Mouse (Mus musculus): ENCODE results near the gene Gm42421. TPM values are rescaled to one million over a fixed set of nuclear protein-coding genes. Genes with fewer than 3 reads are reported as not detected.

Gm42421 gene
- polyA plus RNA-seq, 1 experiment from 2014 or later, result 0.79 TPM

- peak overlapping the region; percentile 77; the same call in 1 of the 2 replicates for H3K27ac ChIP-seq (ENCODE audit: low read depth, low read length)
- WGBS, result 3% methylated on average over 9 of the region's 9 CpGs
Measured at GRCm38 (mm10) chr5:143908926-143909325, 19.0 kb upstream of the Gm42421 start.

GRCm38 (mm10) chr5:143909417-143910400, 18.3 kb upstream of the Gm42421 start, which contains the start of the genes Aimp2 and Pms2:
Aimp2 (minus strand) TSS chr5:143909847.
Pms2 (plus strand) TSS chr5:143909964.
- no peaks in the 10 kb centered on the region for H3K9me3 ChIP-seq (ENCODE audit: control insufficient read depth, low read length)
- peak within 1 kb of the TSS; percentile 70 for H3K4me3 ChIP-seq (ENCODE audit: low read depth, low read length)
- peak within 1 kb of the TSS; percentile 52 for H3K4me2 ChIP-seq (replicated peaks; ENCODE audit: low read depth, low read length)
- ATAC-seq (ENCODE audit: low FRiP score) (peak; percentile 100), DNase-seq (ENCODE audit: low spot score) (peak; percentile 96)
- H3K4me1 ChIP-seq (replicated peaks; ENCODE audit: control insufficient read depth, insufficient read depth, low read length), result 0 out of 2 replicates have a peak, but pooled peaks cover 4% of the 10 kb centered on the region
- WGBS, result under 1% methylated on average over 70 of the region's 70 CpGs
- peak within 1 kb of the TSS; percentile 64 for H3K9ac ChIP-seq (ENCODE audit: low read depth, low read length)
- H3K36me3 ChIP-seq (ENCODE audit: control insufficient read depth, insufficient read depth, low read length), result no peaks in the 10 kb centered on the region
- no peaks in the 10 kb centered on the region for H3K27me3 ChIP-seq (ENCODE audit: control insufficient read depth, insufficient read depth, low read length)
- H3K27ac ChIP-seq (ENCODE audit: low read depth, low read length), result peak within 1 kb of the TSS; percentile 77

More at GRCm38 (mm10) chr5:143908926-143909325, 19.0 kb upstream of the Gm42421 start:
- Histone ChIP-seq H3K4me2 (replicated peaks; ENCODE audit: low read depth, low read length) (peak overlapping the region; percentile 52), H3K4me1 (replicated peaks; ENCODE audit: control insufficient read depth, insufficient read depth, low read length) (0 out of 2 replicates have a peak, but pooled peaks cover 4% of the 10 kb centered on the region), H3K9ac (ENCODE audit: low read depth, low read length) (peak overlapping the region; percentile 64), H3K9me3 (ENCODE audit: control insufficient read depth, low read length) (no peaks in the 10 kb centered on the region), H3K36me3 (ENCODE audit: control insufficient read depth, insufficient read depth, low read length) (no peaks in the 10 kb centered on the region), H3K27me3 (ENCODE audit: control insufficient read depth, insufficient read depth, low read length) (no peaks in the 10 kb centered on the region), H3K4me3 (ENCODE audit: low read depth, low read length) (peak overlapping the region; percentile 70)
- ATAC-seq (ENCODE audit: low FRiP score), result no peak
- no peak for DNase-seq (ENCODE audit: low spot score)

- Histone ChIP-seq H3K27me3 (ENCODE audit: control insufficient read depth, insufficient read depth, low read length) (no peaks in the 10 kb centered on the region), H3K36me3 (ENCODE audit: control insufficient read depth, insufficient read depth, low read length) (0 out of 2 replicates have a peak, but pooled peaks cover 3% of the 10 kb centered on the region), H3K9ac (ENCODE audit: low read depth, low read length) (no peak overlapping the region), H3K9me3 (ENCODE audit: control insufficient read depth, low read length) (no peaks in the 10 kb centered on the region), H3K27ac (ENCODE audit: low read depth, low read length) (no peak overlapping the region), H3K4me1 (replicated peaks; ENCODE audit: control insufficient read depth, insufficient read depth, low read length) (no peaks in the 10 kb centered on the region), H3K4me2 (replicated peaks; ENCODE audit: low read depth, low read length) (no peak overlapping the region), H3K4me3 (ENCODE audit: low read depth, low read length) (no peak overlapping the region)
- 95% methylated on average over 9 of the region's 9 CpGs for WGBS
- DNase-seq (ENCODE audit: low spot score) (no peak), ATAC-seq (ENCODE audit: low FRiP score) (no peak)
Measured at GRCm38 (mm10) chr5:143916221-143916620, 11.8 kb upstream of the Gm42421 start.

GRCm38 (mm10) chr5:143917418-143917817, 10.6 kb upstream of the Gm42421 start:
- ATAC-seq (ENCODE audit: low FRiP score) (no peak), DNase-seq (ENCODE audit: low spot score) (peak; percentile 52)
- H3K9ac ChIP-seq (ENCODE audit: low read depth, low read length), result no peak overlapping the region
- H3K4me3 ChIP-seq (ENCODE audit: low read depth, low read length), result no peak overlapping the region
- H3K27me3 ChIP-seq (ENCODE audit: control insufficient read depth, insufficient read depth, low read length), result no peaks in the 10 kb centered on the region
- WGBS, result 57% methylated on average over 5 of the region's 5 CpGs
- H3K27ac ChIP-seq (ENCODE audit: low read depth, low read length), result no peak overlapping the region
- 0 out of 2 replicates have a peak, but pooled peaks cover 3% of the 10 kb centered on the region for H3K36me3 ChIP-seq (ENCODE audit: control insufficient read depth, insufficient read depth, low read length)
- H3K4me2 ChIP-seq (replicated peaks; ENCODE audit: low read depth, low read length), result no peak overlapping the region
- no peaks in the 10 kb centered on the region for H3K9me3 ChIP-seq (ENCODE audit: control insufficient read depth, low read length)
- no peaks in the 10 kb centered on the region for H3K4me1 ChIP-seq (replicated peaks; ENCODE audit: control insufficient read depth, insufficient read depth, low read length)

GRCm38 (mm10) chr5:143918120-143918519, 9.9 kb upstream of the Gm42421 start:
- Histone ChIP-seq H3K4me1 (replicated peaks; ENCODE audit: control insufficient read depth, insufficient read depth, low read length) (no peaks in the 10 kb centered on the region), H3K27me3 (ENCODE audit: control insufficient read depth, insufficient read depth, low read length) (no peaks in the 10 kb centered on the region), H3K4me2 (replicated peaks; ENCODE audit: low read depth, low read length) (no peak overlapping the region), H3K36me3 (ENCODE audit: control insufficient read depth, insufficient read depth, low read length) (0 out of 2 replicates have a peak, but pooled peaks cover 3% of the 10 kb centered on the region), H3K9ac (ENCODE audit: low read depth, low read length) (no peak overlapping the region), H3K4me3 (ENCODE audit: low read depth, low read length) (no peak overlapping the region), H3K27ac (ENCODE audit: low read depth, low read length) (no peak overlapping the region), H3K9me3 (ENCODE audit: control insufficient read depth, low read length) (no peaks in the 10 kb centered on the region)
- 98% methylated on average over 3 of the region's 3 CpGs for WGBS
- no peak for ATAC-seq (ENCODE audit: low FRiP score)
- no peak for DNase-seq (ENCODE audit: low spot score)

- H3K4me2 ChIP-seq (replicated peaks; ENCODE audit: low read depth, low read length), result no peak overlapping the region
- H3K9ac ChIP-seq (ENCODE audit: low read depth, low read length), result no peak overlapping the region
- no peaks in the 10 kb centered on the region for H3K9me3 ChIP-seq (ENCODE audit: control insufficient read depth, low read length)
- H3K4me3 ChIP-seq (ENCODE audit: low read depth, low read length), result no peak overlapping the region
- no peak for DNase-seq (ENCODE audit: low spot score)
- no peaks in the 10 kb centered on the region for H3K27me3 ChIP-seq (ENCODE audit: control insufficient read depth, insufficient read depth, low read length)
- ATAC-seq (ENCODE audit: low FRiP score), result no peak
- H3K27ac ChIP-seq (ENCODE audit: low read depth, low read length), result no peak overlapping the region
- 94% methylated on average over 6 of the region's 6 CpGs for WGBS
- H3K4me1 ChIP-seq (replicated peaks; ENCODE audit: control insufficient read depth, insufficient read depth, low read length), result no peaks in the 10 kb centered on the region
- peaks cover 8% of the 10 kb centered on the region; the same call in 1 of the 2 replicates for H3K36me3 ChIP-seq (ENCODE audit: control insufficient read depth, insufficient read depth, low read length)
Measured at GRCm38 (mm10) chr5:143924781-143925452, 3.1 kb upstream of the Gm42421 start.

GRCm38 (mm10) chr5:143929291-143929690, 1.3 kb downstream of the Gm42421 start:
- Histone ChIP-seq H3K4me3 (ENCODE audit: low read depth, low read length) (no peak overlapping the region), H3K36me3 (ENCODE audit: control insufficient read depth, insufficient read depth, low read length) (peaks cover 9% of the 10 kb centered on the region; the same call in 1 of the 2 replicates), H3K4me2 (replicated peaks; ENCODE audit: low read depth, low read length) (no peak overlapping the region), H3K9ac (ENCODE audit: low read depth, low read length) (no peak overlapping the region), H3K27ac (ENCODE audit: low read depth, low read length) (no peak overlapping the region), H3K27me3 (ENCODE audit: control insufficient read depth, insufficient read depth, low read length) (no peaks in the 10 kb centered on the region), H3K4me1 (replicated peaks; ENCODE audit: control insufficient read depth, insufficient read depth, low read length) (no peaks in the 10 kb centered on the region), H3K9me3 (ENCODE audit: control insufficient read depth, low read length) (no peaks in the 10 kb centered on the region)
- no peak for DNase-seq (ENCODE audit: low spot score)
- ATAC-seq (ENCODE audit: low FRiP score), result no peak
- WGBS, result 91% methylated on average over 4 of the region's 4 CpGs

- H3K4me1 ChIP-seq (replicated peaks; ENCODE audit: control insufficient read depth, insufficient read depth, low read length), result no peaks in the 10 kb centered on the region
- no peaks in the 10 kb centered on the region for H3K9me3 ChIP-seq (ENCODE audit: control insufficient read depth, low read length)
- H3K9ac ChIP-seq (ENCODE audit: low read depth, low read length), result no peak overlapping the region
- DNase-seq (ENCODE audit: low spot score), result no peak
- H3K4me2 ChIP-seq (replicated peaks; ENCODE audit: low read depth, low read length), result no peak overlapping the region
- H3K4me3 ChIP-seq (ENCODE audit: low read depth, low read length), result no peak overlapping the region
- no peak for ATAC-seq (ENCODE audit: low FRiP score)
- H3K27me3 ChIP-seq (ENCODE audit: control insufficient read depth, insufficient read depth, low read length), result no peaks in the 10 kb centered on the region
- 97% methylated on average over 12 of the region's 12 CpGs for WGBS
- peaks cover 4% of the 10 kb centered on the region; the same call in 1 of the 2 replicates for H3K36me3 ChIP-seq (ENCODE audit: control insufficient read depth, insufficient read depth, low read length)
- H3K27ac ChIP-seq (ENCODE audit: low read depth, low read length), result no peak overlapping the region
Measured at GRCm38 (mm10) chr5:143930656-143931055, 2.7 kb downstream of the Gm42421 start.
